Mouse (Mus musculus) heart, embryonic 11.5 days (tissue): ENCODE data around the gene Sptbn1. TPM values are rescaled to one million over a fixed set of nuclear protein-coding genes. Genes with fewer than 3 reads are reported as not detected.
A peak's percentile ranks its signal among the peaks of the same experiment; 100 is the strongest.

Experiments used
- ATAC-seq: fragments of 200-750 bp; cut with Nextera tagmentation; replicated peaks from 2 replicates; pipeline ENCODE4 v1.8.0; 2017; ENCODE audit warnings: moderate library complexity; ENCODE audit not compliant: insufficient number of reproducible peaks, low FRiP score, low TSS enrichment
- H3K27ac ChIP-seq: fragments of 300-500 bp; sonication (generic); 2 replicates; pipeline ENCODE4 v1.5.1; 2014; ENCODE audit warnings: mild to moderate bottlenecking, low read depth, low read length
- H3K27me3 ChIP-seq: fragments of 300-500 bp; sonication (generic); 2 replicates; pipeline ENCODE4 v1.6.1; 2014; ENCODE audit warnings: mild to moderate bottlenecking, low read length, mixed read lengths; ENCODE audit not compliant: control insufficient read depth, insufficient read depth
- H3K36me3 ChIP-seq: fragments of 300-500 bp; sonication (generic); 2 replicates; pipeline ENCODE4 v1.6.1; 2014; ENCODE audit warnings: mild to moderate bottlenecking, low read length, moderate library complexity, mixed read lengths; ENCODE audit not compliant: control insufficient read depth, insufficient read depth
- H3K4me1 ChIP-seq: fragments of 300-500 bp; sonication (generic); 2 replicates; pipeline ENCODE4 v1.6.1; 2014; ENCODE audit warnings: low read length; ENCODE audit not compliant: control insufficient read depth, insufficient read depth
- H3K4me2 ChIP-seq: fragments of 300-500 bp; sonication (generic); 2 replicates; pipeline ENCODE4 v1.6.1; 2014; ENCODE audit warnings: mild to moderate bottlenecking, moderate library complexity
- H3K4me3 ChIP-seq: fragments of 300-500 bp; sonication (generic); 2 replicates; pipeline ENCODE4 v1.5.1; 2014; ENCODE audit warnings: low read depth, low read length
- H3K9ac ChIP-seq: fragments of 300-500 bp; sonication (generic); 2 replicates; pipeline ENCODE4 v1.6.1; 2014; ENCODE audit warnings: mild to moderate bottlenecking, low read depth, low read length, moderate library complexity
- H3K9me3 ChIP-seq: fragments of 300-500 bp; sonication (generic); replicated peaks from 2 replicates; pipeline ENCODE4 v1.6.1; 2016; ENCODE audit warnings: low read length; ENCODE audit not compliant: control insufficient read depth
- WGBS: fragments of 180-500 bp; shearing (Covaris S2); extraction: QIAGEN DNeasy Blood & Tissue Kit; methylation state at CpG from one replicate; pipeline ENCODE4 v1.1.7; 2014; ENCODE audit not compliant: insufficient replicate concordance; 5-methylcytosine and 5-hydroxymethylcytosine counted together
- polyA plus RNA-seq: library from polyadenylated mRNA; unstranded; fragments of >200 nt; fragmentation: Nextera tagmentation; extraction: Ambion mirVana; gene quantifications from 2 replicates; pipeline ENCODE4 v1.2.1, GENCODE M21; 2014

Gene Sptbn1
- polyA plus RNA-seq, 1 experiment from 2014 or later = 156 TPM

DNA sequence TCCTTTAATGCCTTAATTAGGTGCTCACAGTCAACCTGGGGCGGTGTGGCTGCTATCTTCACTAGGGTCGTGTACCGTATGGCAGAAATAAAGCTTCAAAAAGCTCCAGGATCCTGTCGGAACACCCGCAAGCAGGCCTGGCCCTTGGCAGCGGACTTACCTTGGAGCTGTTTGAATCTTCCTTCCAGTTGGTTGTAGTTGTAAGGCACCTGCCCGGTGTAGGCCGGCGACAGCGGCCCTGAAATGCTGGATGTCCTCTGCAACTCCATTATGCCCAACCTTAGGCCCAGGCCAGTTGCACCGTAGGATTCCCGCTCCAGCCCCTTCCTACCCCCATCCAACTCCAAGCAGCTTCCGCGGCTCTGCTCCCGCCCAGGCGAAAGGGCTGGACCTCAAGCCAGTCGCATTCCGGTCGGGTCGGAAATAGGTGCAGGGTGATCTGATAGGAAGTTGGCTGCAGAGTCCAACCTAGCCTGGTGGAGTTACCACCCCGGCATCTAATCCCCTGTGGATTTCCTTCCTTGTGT is 70.3 kb downstream of the Sptbn1 start:
- Histone ChIP-seq H3K36me3 (peaks cover 9% of the 10 kb centered on the region; the same call in 1 of the 2 replicates), H3K27me3 (no peaks in the 10 kb centered on the region), H3K9ac (peak overlapping the region; percentile 78), H3K9me3 (no peaks in the 10 kb centered on the region), H3K4me1 (peaks cover 35% of the 10 kb centered on the region), H3K4me2 (peak overlapping the region; percentile 85), H3K4me3 (peak overlapping the region; percentile 62), H3K27ac (peak overlapping the region; percentile 87)
- ATAC-seq = peak; percentile 75
- 1% methylated on average over 21 of the region's 21 CpGs for WGBS

DNA sequence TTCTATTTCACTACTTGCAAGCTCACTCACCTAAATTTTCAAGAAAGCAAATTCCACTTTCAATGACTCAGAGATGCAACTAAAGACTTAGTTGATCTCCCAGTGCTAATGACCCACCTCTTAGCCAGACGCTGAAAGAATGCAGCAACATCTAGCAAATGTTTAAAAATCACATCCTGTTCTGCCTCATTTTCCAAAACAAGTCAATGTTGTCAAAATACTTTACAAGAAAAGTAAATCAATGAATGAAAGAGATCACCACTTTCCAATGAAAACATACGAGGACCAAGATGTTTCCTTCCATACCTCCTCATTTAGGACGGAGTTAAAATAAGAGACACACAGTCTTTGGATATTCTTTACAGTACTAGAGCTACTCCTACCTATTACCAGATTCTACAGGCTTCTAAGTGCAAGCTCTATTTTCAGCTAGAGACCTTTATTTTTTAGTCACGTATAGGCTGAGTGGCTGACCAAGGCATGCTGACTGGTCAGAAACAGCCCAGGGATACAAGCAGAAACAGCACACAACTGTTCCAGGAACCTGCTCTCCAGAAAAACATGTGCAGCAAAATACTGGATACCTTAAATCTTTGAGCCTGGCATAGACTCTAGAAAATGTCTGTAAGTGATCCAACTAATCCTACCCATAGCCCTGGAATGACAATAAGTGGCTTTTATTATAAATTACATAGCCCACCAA is 71.5 kb downstream of the Sptbn1 start:
- 43% methylated on average over 4 of the region's 4 CpGs for whole genome bisulfite sequencing
- Histone ChIP-seq H3K9me3 (no peaks in the 10 kb centered on the region), H3K27me3 (no peaks in the 10 kb centered on the region), H3K4me3 (peak overlapping the region; percentile 62), H3K36me3 (peaks cover 2% of the 10 kb centered on the region; the same call in 1 of the 2 replicates), H3K9ac (peak overlapping the region; percentile 46; the same call in 1 of the 2 replicates), H3K27ac (peak overlapping the region; percentile 87), H3K4me1 (peaks cover 40% of the 10 kb centered on the region), H3K4me2 (peak overlapping the region; percentile 85)
- no peak for ATAC-seq

DNA sequence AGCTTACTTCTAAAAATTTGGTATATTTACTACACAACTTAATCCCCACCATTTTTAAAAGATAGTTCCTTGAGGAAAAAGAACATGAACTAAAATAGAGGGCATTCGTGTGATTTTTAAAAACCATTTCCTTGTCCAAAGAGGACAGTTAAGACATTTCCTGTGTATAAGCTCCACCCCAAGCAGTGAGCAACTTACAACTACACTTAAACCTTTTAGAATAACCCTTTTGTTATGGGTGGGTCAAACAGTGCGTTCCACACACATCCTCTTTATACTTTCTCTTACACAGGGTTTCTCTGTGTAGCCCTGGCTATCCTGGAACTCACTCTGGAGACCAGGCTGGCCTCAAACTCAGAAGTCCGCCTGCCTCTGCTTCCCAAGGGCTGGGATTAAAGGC is 72.2 kb downstream of the Sptbn1 start:
- WGBS = 67% methylated on average over 3 of the region's 3 CpGs
- Histone ChIP-seq H3K36me3 (no peaks in the 10 kb centered on the region), H3K9me3 (no peaks in the 10 kb centered on the region), H3K27ac (peak overlapping the region; percentile 15; the same call in 1 of the 2 replicates), H3K27me3 (no peaks in the 10 kb centered on the region), H3K4me2 (peak overlapping the region; percentile 85), H3K4me1 (peaks cover 40% of the 10 kb centered on the region), H3K9ac (no peak overlapping the region), H3K4me3 (peak overlapping the region; percentile 62; the same call in 1 of the 2 replicates)
- ATAC-seq = no peak

DNA sequence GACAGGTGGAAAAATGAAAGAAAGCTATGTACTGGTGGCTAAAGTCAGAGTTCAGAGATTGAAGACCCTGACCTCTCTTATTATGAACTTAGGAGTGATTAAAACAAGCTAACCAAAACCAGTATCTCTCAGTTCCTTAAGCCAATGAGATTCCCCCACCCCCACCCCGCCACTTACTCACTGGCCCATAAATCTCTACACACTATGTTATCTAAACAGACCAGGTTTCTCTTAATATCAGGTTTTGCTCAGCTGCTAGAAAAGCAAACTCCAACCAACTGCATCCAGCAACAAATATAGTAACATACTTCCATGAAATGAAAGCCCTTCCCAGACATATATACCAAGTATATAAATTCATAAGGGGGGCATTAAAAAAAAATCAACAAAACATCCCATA is 73.2 kb downstream of the Sptbn1 start:
- H3K27me3 ChIP-seq = no peaks in the 10 kb centered on the region
- peaks cover 38% of the 10 kb centered on the region for H3K4me1 ChIP-seq
- no peak overlapping the region for H3K27ac ChIP-seq
- WGBS = 56% methylated on average over 1 of the region's 1 CpGs
- no peak for ATAC-seq
- H3K9ac ChIP-seq = no peak overlapping the region
- H3K36me3 ChIP-seq = no peaks in the 10 kb centered on the region
- H3K9me3 ChIP-seq = no peaks in the 10 kb centered on the region
- no peak overlapping the region for H3K4me3 ChIP-seq
- no peak overlapping the region for H3K4me2 ChIP-seq

DNA sequence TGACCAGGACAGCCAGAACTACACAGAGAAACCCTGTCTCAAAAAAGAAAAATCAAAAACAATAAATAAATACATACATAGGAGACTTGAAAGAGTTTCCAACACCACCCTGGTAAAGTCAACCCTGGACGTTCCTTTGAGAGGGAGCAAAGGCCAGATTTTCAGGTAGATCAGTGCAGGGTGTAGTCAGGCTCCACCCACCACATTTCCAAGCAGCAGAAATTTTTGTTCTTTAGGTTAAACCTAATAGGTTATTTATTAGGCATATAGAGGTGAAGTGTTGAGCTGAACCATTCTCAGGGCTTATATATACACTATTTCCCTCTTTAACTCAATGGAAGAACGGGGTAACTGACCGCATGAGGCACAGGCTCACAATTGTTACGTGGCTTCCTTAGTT is 77.0 kb downstream of the Sptbn1 start:
- no peak overlapping the region for H3K27ac ChIP-seq
- H3K9ac ChIP-seq = no peak overlapping the region
- H3K9me3 ChIP-seq = no peaks in the 10 kb centered on the region
- no peak overlapping the region for H3K4me2 ChIP-seq
- H3K27me3 ChIP-seq = no peaks in the 10 kb centered on the region
- no peak for ATAC-seq
- no peak overlapping the region for H3K4me3 ChIP-seq
- 89% methylated on average over 4 of the region's 4 CpGs for WGBS
- H3K4me1 ChIP-seq = peaks cover 18% of the 10 kb centered on the region
- no peaks in the 10 kb centered on the region for H3K36me3 ChIP-seq

DNA sequence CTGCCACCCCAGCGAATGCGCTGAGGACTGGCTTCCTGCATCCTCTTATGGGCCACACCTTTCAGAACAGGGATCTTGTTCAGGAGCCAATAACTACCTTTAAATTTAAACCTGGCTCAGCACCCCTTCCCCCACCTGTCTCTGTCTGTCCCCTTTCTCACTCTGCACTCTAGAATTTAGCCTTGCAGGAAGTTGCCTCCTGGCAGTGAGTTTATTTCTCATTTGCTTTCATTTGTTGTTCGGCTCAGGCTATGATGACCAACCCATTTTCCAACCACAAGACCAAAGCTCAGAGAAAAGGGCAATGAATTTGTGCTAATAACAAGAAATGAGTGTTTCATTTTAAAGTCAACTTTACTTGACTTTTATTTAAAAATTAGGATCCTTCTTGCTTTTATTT is 77.9 kb downstream of the Sptbn1 start:
- no peak for ATAC-seq
- Histone ChIP-seq H3K4me3 (no peak overlapping the region), H3K9me3 (no peaks in the 10 kb centered on the region), H3K27me3 (no peaks in the 10 kb centered on the region), H3K4me1 (peaks cover 13% of the 10 kb centered on the region), H3K36me3 (no peaks in the 10 kb centered on the region), H3K27ac (no peak overlapping the region), H3K4me2 (no peak overlapping the region), H3K9ac (no peak overlapping the region)
- WGBS = 91% methylated on average over 3 of the region's 3 CpGs

DNA sequence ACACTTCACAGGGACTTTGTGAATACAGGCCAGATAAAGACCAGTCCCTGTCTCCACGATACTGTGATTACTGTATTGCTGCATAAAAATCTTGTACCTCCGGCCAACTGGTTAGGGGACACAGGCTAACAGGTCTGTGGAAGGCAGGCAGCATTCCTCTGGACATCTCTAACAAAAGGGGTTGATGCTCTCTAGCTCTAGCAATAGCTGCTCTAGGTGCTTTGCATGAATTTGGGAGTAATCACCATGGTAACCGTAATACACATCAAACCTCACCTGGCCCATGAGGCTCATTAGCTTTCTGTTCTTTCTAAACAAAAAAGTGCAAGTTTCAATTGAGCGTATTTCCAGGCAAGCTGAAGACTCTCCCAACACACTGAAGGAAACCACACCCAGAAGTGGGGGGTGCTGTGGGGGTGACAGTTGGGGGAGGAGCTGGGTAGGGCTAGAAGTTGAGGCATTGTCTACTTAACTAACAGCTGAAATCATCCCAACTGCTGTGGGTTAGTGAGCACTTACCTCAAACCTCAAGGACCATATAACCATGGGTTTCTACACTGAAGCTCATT is 81.0 kb downstream of the Sptbn1 start:
- Histone ChIP-seq H3K27ac (no peak overlapping the region), H3K9ac (no peak overlapping the region), H3K4me1 (peaks cover 5% of the 10 kb centered on the region; the same call in 1 of the 2 replicates), H3K4me2 (no peak overlapping the region), H3K36me3 (no peaks in the 10 kb centered on the region), H3K9me3 (no peaks in the 10 kb centered on the region), H3K27me3 (no peaks in the 10 kb centered on the region), H3K4me3 (no peak overlapping the region)
- ATAC-seq = no peak; the same call in 1 of the 2 replicates
- WGBS = 77% methylated on average over 4 of the region's 4 CpGs

DNA sequence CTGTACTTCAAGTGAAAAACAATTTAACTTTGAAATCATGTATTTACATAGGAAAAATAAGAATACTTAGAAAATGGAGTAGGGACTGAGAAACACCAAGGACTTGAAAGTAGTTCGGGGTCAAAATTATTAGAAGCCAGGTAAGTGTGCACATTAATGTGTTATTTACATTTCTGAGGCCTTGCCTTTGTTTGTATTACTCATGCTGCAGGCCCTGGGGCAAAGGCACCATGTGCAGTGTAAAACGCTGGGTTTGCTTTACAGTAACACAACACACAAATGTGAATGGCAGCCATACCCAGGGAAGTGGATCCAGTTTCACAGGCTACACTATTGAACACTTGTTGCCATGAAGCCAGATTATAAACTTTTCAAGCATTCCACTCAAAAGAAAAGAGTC is 83.4 kb downstream of the Sptbn1 start:
- no peak overlapping the region for H3K4me3 ChIP-seq
- H3K36me3 ChIP-seq = no peaks in the 10 kb centered on the region
- no peak overlapping the region for H3K4me2 ChIP-seq
- ATAC-seq = no peak
- 79% methylated on average over 2 of the region's 2 CpGs for WGBS
- H3K27ac ChIP-seq = no peak overlapping the region
- H3K9me3 ChIP-seq = no peaks in the 10 kb centered on the region
- 0 out of 2 replicates have a peak, but pooled peaks cover 3% of the 10 kb centered on the region for H3K4me1 ChIP-seq
- no peaks in the 10 kb centered on the region for H3K27me3 ChIP-seq
- H3K9ac ChIP-seq = no peak overlapping the region
